Mouse (Mus musculus) C2C12 (cell line): Measurements from ENCODE around the gene Pnma1. TPM values are rescaled to one million over a fixed set of nuclear protein-coding genes. Genes with fewer than 3 reads are reported as not detected.

Experiments used
- H3K27me3 ChIP-seq: one replicate; pipeline ENCODE4 v1.6.1; 2011; ENCODE audit not compliant: control insufficient read depth, insufficient read depth, insufficient read length
- H3K36me3 ChIP-seq: one replicate; pipeline ENCODE4 v1.6.1; 2011; ENCODE audit not compliant: control insufficient read depth, insufficient read depth
- H3K4me3 ChIP-seq: one replicate; pipeline ENCODE4 v1.5.1; 2011; ENCODE audit warnings: mild to moderate bottlenecking, control low read depth; ENCODE audit not compliant: poor library complexity, insufficient read depth, severe bottlenecking
- H3K79me2 ChIP-seq: one replicate; pipeline ENCODE4 v1.6.1; 2011; ENCODE audit not compliant: control insufficient read depth, insufficient read depth
- H3K79me3 ChIP-seq: one replicate; pipeline ENCODE4 v1.6.1; 2011; ENCODE audit warnings: low read depth, control low read depth
- H3ac ChIP-seq: one replicate; pipeline ENCODE3; 2011; ENCODE audit warnings: low read depth; ENCODE audit not compliant: control insufficient read depth, insufficient read length
- CEBPB ChIP-seq: IDR thresholded peaks from one replicate; pipeline ENCODE4 v1.6.1; 2011; ENCODE audit warnings: low read depth, mild to moderate bottlenecking, control low read depth, moderate library complexity
- CTCF ChIP-seq: IDR thresholded peaks from one replicate; pipeline ENCODE4 v1.5.1; 2011; ENCODE audit not compliant: control insufficient read depth, insufficient read depth, insufficient read length
- FOSL1 ChIP-seq: IDR thresholded peaks from one replicate; pipeline ENCODE4 v1.8.0; 2011; ENCODE audit warnings: mild to moderate bottlenecking, low read length; ENCODE audit not compliant: poor library complexity, insufficient read depth, severe bottlenecking
- MAX ChIP-seq: IDR thresholded peaks from one replicate; pipeline ENCODE4 v1.6.1; 2011; ENCODE audit warnings: mild to moderate bottlenecking, control low read depth
- MYOD1 ChIP-seq: IDR thresholded peaks from one replicate; pipeline ENCODE4 v1.6.1; 2011; ENCODE audit warnings: low read depth; ENCODE audit not compliant: control insufficient read depth, insufficient read length
- MYOG ChIP-seq: IDR thresholded peaks from one replicate; pipeline ENCODE4 v1.6.1; 2011; ENCODE audit not compliant: control insufficient read depth, insufficient read length; ENCODE audit errors: extremely low read depth
- USF1 ChIP-seq: IDR thresholded peaks from one replicate; pipeline ENCODE4 v1.6.1; 2011; ENCODE audit warnings: low read depth, mild to moderate bottlenecking, control low read depth, moderate library complexity
- polyA plus RNA-seq: library from polyadenylated mRNA; unstranded; fragments of >200 nt; fragmentation: generic; extraction: Trizol; gene quantifications from one replicate; pipeline ENCODE4 v1.2.1, GENCODE M21; 2012; ENCODE audit warnings: missing spikeins

Gene Pnma1
- polyA plus RNA-seq, 1 experiment, result 0.46 TPM

DNA sequence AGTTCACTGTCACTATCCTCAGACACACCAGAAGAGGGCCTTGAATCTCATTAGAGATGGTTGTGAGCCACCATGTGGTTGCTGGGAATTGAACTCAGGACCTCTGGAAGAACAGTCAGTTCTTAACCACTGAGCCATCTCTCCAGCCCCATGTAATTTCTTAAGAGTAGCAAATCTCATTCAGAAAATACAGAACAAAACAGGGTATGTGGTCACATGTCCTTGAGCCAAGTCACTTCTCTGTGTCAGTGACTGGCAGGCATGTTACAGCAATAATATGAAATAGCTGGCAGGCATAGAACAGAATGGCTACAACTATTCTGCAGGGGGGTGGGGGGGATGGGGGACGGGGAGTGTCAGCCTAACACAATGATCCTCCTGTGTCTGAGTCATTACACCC is 48.2 kb downstream of the Pnma1 start:
- Histone ChIP-seq H3K4me3 (no peak overlapping the region), H3K79me2 (no peaks in the 10 kb centered on the region)

GRCm38 (mm10) chr12:84099605-84100004 is 48.7 kb downstream of the Pnma1 start:
- H3K79me2 ChIP-seq, result no peaks in the 10 kb centered on the region
- H3ac ChIP-seq, result no peak overlapping the region
- no peak for TF ChIP-seq CEBPB
- no peak for TF ChIP-seq MAX
- no peak for TF ChIP-seq MYOD1
- no peak for TF ChIP-seq CTCF
- no peak for TF ChIP-seq USF1
- TF ChIP-seq FOSL1, result no peak
- TF ChIP-seq MYOG, result no peak
- H3K27me3 ChIP-seq, result no peaks in the 10 kb centered on the region
- H3K36me3 ChIP-seq, result no peaks in the 10 kb centered on the region
- H3K4me3 ChIP-seq, result no peak overlapping the region
- H3K79me3 ChIP-seq, result no peaks in the 10 kb centered on the region

More for the DNA sequence above, 48.2 kb downstream of the Pnma1 start:
- no peak for TF ChIP-seq MYOG
- TF ChIP-seq CEBPB, result no peak
- no peak for TF ChIP-seq CTCF
- TF ChIP-seq FOSL1, result no peak
- no peak for TF ChIP-seq MAX
- no peak for TF ChIP-seq USF1
- TF ChIP-seq MYOD1, result no peak
- Histone ChIP-seq H3K27me3 (no peaks in the 10 kb centered on the region), H3K36me3 (no peaks in the 10 kb centered on the region), H3K79me3 (no peaks in the 10 kb centered on the region), H3ac (no peak overlapping the region)

Other genes starting within 250 kb of the Pnma1 start
- gene Numb, start 226.6 kb downstream of the Pnma1 start, polyA plus RNA-seq, result 11.2 TPM
- 18.7 TPM for gene Riox1, start 197.9 kb downstream of the Pnma1 start, polyA plus RNA-seq
- not detected for gene Heatr4, start 163.6 kb downstream of the Pnma1 start, polyA plus RNA-seq
- 2.6 TPM for gene Acot2, start 160.6 kb downstream of the Pnma1 start, polyA plus RNA-seq
- gene Acot1, start 139.0 kb downstream of the Pnma1 start, polyA plus RNA-seq, result 0.41 TPM
- gene Acot4, start 110.1 kb downstream of the Pnma1 start, polyA plus RNA-seq, result under 0.01 TPM
- gene Gm49366, start 109.6 kb downstream of the Pnma1 start, polyA plus RNA-seq, result not detected
- gene Acot3, start 96.3 kb downstream of the Pnma1 start, polyA plus RNA-seq, result not detected
- not detected for gene Acot5, start 79.2 kb downstream of the Pnma1 start, polyA plus RNA-seq
- gene Acot6, start 47.8 kb downstream of the Pnma1 start, polyA plus RNA-seq, result 0.25 TPM
- 4.7 TPM for gene Dnal1, start 34.1 kb downstream of the Pnma1 start, polyA plus RNA-seq
- gene Elmsan1, start 70.4 kb upstream of the Pnma1 start, polyA plus RNA-seq, result 6.5 TPM
- 13.3 TPM for gene Ptgr2, start 136.7 kb upstream of the Pnma1 start, polyA plus RNA-seq
- gene Zfp410, start 168.4 kb upstream of the Pnma1 start, polyA plus RNA-seq, result 23.5 TPM
- gene Coq6, start 213.2 kb upstream of the Pnma1 start, polyA plus RNA-seq, result 32.7 TPM
- 0.50 TPM for gene Fam161b, start 213.3 kb upstream of the Pnma1 start, polyA plus RNA-seq